Mouse (Mus musculus) C2C12 (cell line): ENCODE measurements around the gene Eln.

Experiments
- CEBPB ChIP-seq: IDR thresholded peaks from one replicate; pipeline ENCODE4 v1.6.1; 2011; ENCODE audit warnings: low read depth, mild to moderate bottlenecking, control low read depth, moderate library complexity
- CTCF ChIP-seq: IDR thresholded peaks from one replicate; pipeline ENCODE4 v1.5.1; 2011; ENCODE audit not compliant: control insufficient read depth, insufficient read depth, insufficient read length
- MAX ChIP-seq: IDR thresholded peaks from one replicate; pipeline ENCODE4 v1.6.1; 2011; ENCODE audit warnings: mild to moderate bottlenecking, control low read depth
- MYOD1 ChIP-seq: IDR thresholded peaks from one replicate; pipeline ENCODE4 v1.6.1; 2011; ENCODE audit warnings: low read depth; ENCODE audit not compliant: control insufficient read depth, insufficient read length
- MYOG ChIP-seq: IDR thresholded peaks from one replicate; pipeline ENCODE4 v1.6.1; 2011; ENCODE audit not compliant: control insufficient read depth, insufficient read length; ENCODE audit errors: extremely low read depth
- USF1 ChIP-seq: IDR thresholded peaks from one replicate; pipeline ENCODE4 v1.6.1; 2011; ENCODE audit warnings: low read depth, mild to moderate bottlenecking, control low read depth, moderate library complexity

DNA sequence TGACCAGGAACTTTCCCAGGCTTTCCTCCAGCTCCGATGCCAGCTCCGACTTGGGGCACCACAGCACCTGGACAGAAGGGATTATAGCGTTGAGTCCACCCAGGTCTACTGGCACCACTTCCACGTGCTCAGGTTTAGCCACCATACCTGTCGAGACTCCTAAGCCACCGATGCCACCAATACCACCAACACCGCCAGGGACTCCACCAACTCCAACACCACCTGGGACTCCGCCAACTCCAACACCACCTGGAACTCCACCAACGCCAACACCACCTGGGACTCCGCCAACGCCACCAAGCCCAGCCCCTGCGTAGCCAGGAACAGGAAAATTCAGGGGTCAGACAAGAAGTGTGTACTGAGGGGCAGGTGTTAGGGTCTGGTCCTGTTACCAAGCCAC, 18.0 kb downstream of the Eln start:
- no peak for TF ChIP-seq CTCF
- TF ChIP-seq MYOG = no peak
- no peak for TF ChIP-seq CEBPB
- TF ChIP-seq MAX = no peak
- TF ChIP-seq USF1 = no peak
- no peak for TF ChIP-seq MYOD1
